Mouse (Mus musculus): ENCODE measurements at regions not wholly inside any gene's neighbourhood (a gene's known extent, or its start where the extent isn't known, plus 50 kb on each side); places are given as distances from the start of the nearest gene placed in this dataset.

GRCm38 (mm10) chr4:7191912-7192311 lies 1046.9 kb downstream of the Car8 start:
- Histone ChIP-seq H3K4me1 (no peaks in the 10 kb centered on the region), H3K4me3 (no peak overlapping the region), H3K36me3 (no peaks in the 10 kb centered on the region), H3K27me3 (replicated peaks) (no peaks in the 10 kb centered on the region), H3K9me3 (replicated peaks) (no peaks in the 10 kb centered on the region), H3K4me2 (no peak overlapping the region), H3K9ac (no peak overlapping the region), H3K27ac (no peak overlapping the region)
- ATAC-seq: no peak
- 70% methylated on average over 3 of the region's 3 CpGs for WGBS (ENCODE audit: insufficient replicate concordance)

- H3K27me3 ChIP-seq (replicated peaks): no peaks in the 10 kb centered on the region
- H3K4me3 ChIP-seq: no peak overlapping the region
- ATAC-seq: no peak
Observed at GRCm38 (mm10) chr4:7191228-7191627, 1047.6 kb downstream of the Car8 start.

GRCm38 (mm10) chr4:7175030-7175429 lies 1063.8 kb downstream of the Car8 start:
- no peak overlapping the region for H3K4me3 ChIP-seq
- no peaks in the 10 kb centered on the region for H3K27me3 ChIP-seq (replicated peaks)
- H3K4me1 ChIP-seq: no peaks in the 10 kb centered on the region
- H3K36me3 ChIP-seq: no peaks in the 10 kb centered on the region
- no peak overlapping the region for H3K9ac ChIP-seq
- H3K9me3 ChIP-seq (replicated peaks): 0 out of 2 replicates have a peak, but pooled peaks cover 2% of the 10 kb centered on the region
- no peak for ATAC-seq
- H3K27ac ChIP-seq: no peak overlapping the region
- H3K4me2 ChIP-seq: no peak overlapping the region
- 56% methylated on average over 9 of the region's 9 CpGs for WGBS (ENCODE audit: insufficient replicate concordance)

More at GRCm38 (mm10) chr4:7191228-7191627, 1047.6 kb downstream of the Car8 start:
- Histone ChIP-seq H3K9ac (no peak overlapping the region), H3K27ac (no peak overlapping the region), H3K9me3 (replicated peaks) (no peaks in the 10 kb centered on the region), H3K4me2 (no peak overlapping the region), H3K4me1 (no peaks in the 10 kb centered on the region), H3K36me3 (no peaks in the 10 kb centered on the region)
- WGBS (ENCODE audit: insufficient replicate concordance): 81% methylated on average over 3 of the region's 3 CpGs

- Histone ChIP-seq H3K9ac (no peak overlapping the region), H3K9me3 (replicated peaks) (0 out of 2 replicates have a peak, but pooled peaks cover 2% of the 10 kb centered on the region), H3K4me1 (no peaks in the 10 kb centered on the region), H3K27me3 (replicated peaks) (no peaks in the 10 kb centered on the region), H3K36me3 (no peaks in the 10 kb centered on the region), H3K4me3 (no peak overlapping the region), H3K4me2 (no peak overlapping the region), H3K27ac (no peak overlapping the region)
- 63% methylated on average over 7 of the region's 7 CpGs for WGBS (ENCODE audit: insufficient replicate concordance)
- ATAC-seq: no peak
Observed at GRCm38 (mm10) chr4:7172528-7173306, 1066.1 kb downstream of the Car8 start.

- H3K9ac ChIP-seq: no peak overlapping the region
- H3K4me2 ChIP-seq: no peak overlapping the region
- 0 out of 2 replicates have a peak, but pooled peaks cover 2% of the 10 kb centered on the region for H3K9me3 ChIP-seq (replicated peaks)
- no peak overlapping the region for H3K4me3 ChIP-seq
- no peak overlapping the region for H3K27ac ChIP-seq
- H3K27me3 ChIP-seq (replicated peaks): no peaks in the 10 kb centered on the region
- 62% methylated on average over 4 of the region's 4 CpGs for WGBS (ENCODE audit: insufficient replicate concordance)
- no peak for ATAC-seq
- no peaks in the 10 kb centered on the region for H3K36me3 ChIP-seq
- H3K4me1 ChIP-seq: no peaks in the 10 kb centered on the region
Observed at GRCm38 (mm10) chr4:7171637-7172417, 1067.0 kb downstream of the Car8 start.

- H3K27me3 ChIP-seq (replicated peaks): no peaks in the 10 kb centered on the region
- no peak overlapping the region for H3K9ac ChIP-seq
- H3K9me3 ChIP-seq (replicated peaks): no peaks in the 10 kb centered on the region
- no peaks in the 10 kb centered on the region for H3K4me1 ChIP-seq
- no peak overlapping the region for H3K4me3 ChIP-seq
- no peak overlapping the region for H3K4me2 ChIP-seq
- H3K36me3 ChIP-seq: no peaks in the 10 kb centered on the region
- no peak overlapping the region for H3K27ac ChIP-seq
- no peak for ATAC-seq
- 74% methylated on average over 4 of the region's 4 CpGs for WGBS (ENCODE audit: insufficient replicate concordance)
Observed at GRCm38 (mm10) chr4:7161411-7161810, 1077.4 kb downstream of the Car8 start.

- Histone ChIP-seq H3K4me1 (no peaks in the 10 kb centered on the region), H3K4me2 (no peak overlapping the region), H3K27me3 (replicated peaks) (no peaks in the 10 kb centered on the region), H3K36me3 (no peaks in the 10 kb centered on the region), H3K9me3 (replicated peaks) (no peaks in the 10 kb centered on the region), H3K27ac (no peak overlapping the region), H3K4me3 (no peak overlapping the region), H3K9ac (no peak overlapping the region)
- 57% methylated on average over 3 of the region's 3 CpGs for WGBS (ENCODE audit: insufficient replicate concordance)
- ATAC-seq: no peak
Observed at GRCm38 (mm10) chr4:7157883-7158282, 1081.0 kb downstream of the Car8 start.

- H3K4me2 ChIP-seq: no peak overlapping the region
- no peak overlapping the region for H3K9ac ChIP-seq
- no peaks in the 10 kb centered on the region for H3K27me3 ChIP-seq (replicated peaks)
- ATAC-seq: no peak
- H3K4me1 ChIP-seq: no peaks in the 10 kb centered on the region
- H3K36me3 ChIP-seq: no peaks in the 10 kb centered on the region
- 51% methylated on average over 3 of the region's 3 CpGs for WGBS (ENCODE audit: insufficient replicate concordance)
- H3K4me3 ChIP-seq: no peak overlapping the region
- no peak overlapping the region for H3K27ac ChIP-seq
- no peaks in the 10 kb centered on the region for H3K9me3 ChIP-seq (replicated peaks)
Observed at GRCm38 (mm10) chr4:7154256-7154655, 1084.6 kb downstream of the Car8 start.

GRCm38 (mm10) chr4:7153835-7154234 lies 1085.0 kb downstream of the Car8 start:
- no peak overlapping the region for H3K4me2 ChIP-seq
- no peaks in the 10 kb centered on the region for H3K4me1 ChIP-seq
- 14% methylated on average over 1 of the region's 1 CpGs for WGBS (ENCODE audit: insufficient replicate concordance)
- no peaks in the 10 kb centered on the region for H3K9me3 ChIP-seq (replicated peaks)
- H3K27me3 ChIP-seq (replicated peaks): no peaks in the 10 kb centered on the region
- no peak overlapping the region for H3K27ac ChIP-seq
- H3K9ac ChIP-seq: no peak overlapping the region
- H3K4me3 ChIP-seq: no peak overlapping the region
- H3K36me3 ChIP-seq: no peaks in the 10 kb centered on the region
- no peak for ATAC-seq

- no peak for ATAC-seq
- no peak overlapping the region for H3K9ac ChIP-seq
- H3K4me1 ChIP-seq: no peaks in the 10 kb centered on the region
- H3K9me3 ChIP-seq (replicated peaks): no peaks in the 10 kb centered on the region
- 59% methylated on average over 2 of the region's 2 CpGs for WGBS (ENCODE audit: insufficient replicate concordance)
- H3K4me3 ChIP-seq: no peak overlapping the region
- no peaks in the 10 kb centered on the region for H3K36me3 ChIP-seq
- no peak overlapping the region for H3K27ac ChIP-seq
- H3K4me2 ChIP-seq: no peak overlapping the region
- no peaks in the 10 kb centered on the region for H3K27me3 ChIP-seq (replicated peaks)
Observed at GRCm38 (mm10) chr4:7145756-7146155, 1093.1 kb downstream of the Car8 start.

GRCm38 (mm10) chr4:7144215-7144614 lies 1094.6 kb downstream of the Car8 start:
- no peak overlapping the region for H3K9ac ChIP-seq
- H3K27me3 ChIP-seq (replicated peaks): no peaks in the 10 kb centered on the region
- H3K9me3 ChIP-seq (replicated peaks): no peaks in the 10 kb centered on the region
- ATAC-seq: peak; percentile 35; the same call in 1 of the 2 replicates
- no peak overlapping the region for H3K4me3 ChIP-seq
- no peaks in the 10 kb centered on the region for H3K36me3 ChIP-seq
- no peaks in the 10 kb centered on the region for H3K4me1 ChIP-seq
- H3K4me2 ChIP-seq: no peak overlapping the region
- H3K27ac ChIP-seq: 0 out of 2 replicates have a peak overlapping the region, but pooled peaks have one; percentile 7

GRCm38 (mm10) chr4:7143676-7144075 lies 1095.2 kb downstream of the Car8 start:
- Histone ChIP-seq H3K9me3 (replicated peaks) (no peaks in the 10 kb centered on the region), H3K4me2 (no peak overlapping the region), H3K27ac (0 out of 2 replicates have a peak overlapping the region, but pooled peaks have one; percentile 7), H3K4me1 (no peaks in the 10 kb centered on the region), H3K9ac (no peak overlapping the region), H3K36me3 (no peaks in the 10 kb centered on the region), H3K27me3 (replicated peaks) (no peaks in the 10 kb centered on the region), H3K4me3 (no peak overlapping the region)
- no peak for ATAC-seq
- 59% methylated on average over 2 of the region's 2 CpGs for WGBS (ENCODE audit: insufficient replicate concordance)

All from liver, embryonic 12.5 days (tissue).